Mouse (Mus musculus): ENCODE measurements around the gene Zfp982.
"Not testable (repeated sequence)": the region's sequence is repeated elsewhere in the genome, so short reads cannot be mapped to it uniquely, and the experiment has no call there.

Zfp982 gene

DNA sequence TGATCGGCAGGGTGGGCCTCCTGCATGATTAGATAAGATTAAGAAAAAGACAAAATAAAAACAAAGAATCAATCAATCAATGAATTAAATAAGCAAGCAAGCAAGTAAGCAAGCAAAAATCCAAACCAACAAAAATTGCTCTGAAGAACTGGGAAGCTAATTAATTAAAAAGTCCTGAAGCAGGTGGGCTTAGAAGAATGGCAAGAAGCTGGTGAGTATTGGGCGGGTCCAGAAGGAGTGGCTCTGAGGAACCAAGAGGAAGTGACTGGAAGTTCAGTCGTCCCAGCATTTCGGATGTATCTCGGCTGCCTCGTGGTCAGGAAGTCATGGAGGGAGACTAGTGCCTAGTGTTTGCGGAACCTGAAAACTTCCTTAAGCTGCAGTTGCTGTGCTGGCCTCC is at the start of gene Zfp982:
Gene Zfp982 (plus strand): TSS at position 301 of the 400 bp plus-strand sequence.
- DNase-seq (ENCODE audit: low spot score): not testable (repeated sequence)

DNA sequence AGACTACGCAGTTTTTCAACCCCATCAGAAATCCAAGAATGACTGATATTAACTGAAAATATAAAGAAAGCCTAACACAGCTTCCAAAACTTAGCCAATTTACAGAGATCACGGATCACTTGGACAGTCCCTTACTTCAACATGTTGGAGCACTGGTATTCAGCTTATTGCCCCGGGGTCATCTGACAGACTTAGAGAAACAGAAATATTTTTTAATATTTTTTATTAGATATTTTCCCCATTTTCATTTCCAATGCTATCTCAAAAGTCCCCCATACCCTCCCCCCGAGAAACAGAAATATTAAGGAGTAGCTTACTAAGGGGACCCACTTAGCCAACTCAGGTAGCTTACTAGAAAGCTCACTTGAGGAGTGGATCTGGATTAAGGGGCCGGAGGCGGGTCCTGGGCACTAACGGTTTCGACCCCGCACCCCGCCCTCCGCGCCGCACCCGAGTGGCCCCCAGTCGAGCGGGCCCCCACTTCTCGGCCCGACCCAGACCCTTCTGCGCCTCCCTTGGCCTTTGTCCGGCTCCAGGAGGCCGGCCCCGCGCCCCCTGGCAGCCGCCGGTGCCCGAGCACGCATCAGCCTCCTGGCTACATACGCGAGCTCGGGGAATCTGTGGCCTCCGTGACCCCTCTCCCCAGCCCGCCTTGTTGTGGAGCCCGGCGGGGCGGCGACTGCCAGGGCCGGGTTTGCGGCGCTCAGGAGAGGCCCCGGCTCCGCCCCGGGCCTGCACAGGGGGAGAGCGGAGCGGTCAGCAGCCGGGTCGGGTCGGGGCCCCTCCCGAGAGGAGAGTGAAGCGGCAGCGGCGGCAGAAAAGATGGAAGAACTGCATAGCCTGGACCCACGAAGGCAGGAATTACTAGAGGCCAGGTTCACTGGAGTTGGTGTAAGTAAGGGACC is 49.3 kb upstream of the Zfp982 start:
- DNase-seq (ENCODE audit: low spot score): peak; percentile 28

DNA sequence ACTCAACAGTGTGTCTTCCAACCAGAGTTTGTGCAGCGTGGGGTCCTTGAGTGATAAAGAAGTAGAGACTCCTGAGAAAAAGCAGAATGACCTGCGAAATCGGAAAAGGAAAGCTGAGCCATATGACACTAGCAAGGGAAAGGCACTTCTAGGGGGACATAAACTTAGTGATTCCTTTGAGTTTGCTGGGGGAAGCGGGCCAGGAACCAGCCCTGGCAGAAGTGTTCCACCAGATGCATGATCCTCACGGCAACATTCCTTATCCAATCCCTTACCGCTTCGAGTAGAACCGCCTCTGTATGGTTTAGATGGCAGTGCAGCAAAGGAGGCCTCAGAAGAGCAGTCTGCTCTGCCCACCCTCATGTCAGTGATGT is 48.7 kb upstream of the Zfp982 start:
- not testable (repeated sequence) for DNase-seq (ENCODE audit: low spot score)

DNA sequence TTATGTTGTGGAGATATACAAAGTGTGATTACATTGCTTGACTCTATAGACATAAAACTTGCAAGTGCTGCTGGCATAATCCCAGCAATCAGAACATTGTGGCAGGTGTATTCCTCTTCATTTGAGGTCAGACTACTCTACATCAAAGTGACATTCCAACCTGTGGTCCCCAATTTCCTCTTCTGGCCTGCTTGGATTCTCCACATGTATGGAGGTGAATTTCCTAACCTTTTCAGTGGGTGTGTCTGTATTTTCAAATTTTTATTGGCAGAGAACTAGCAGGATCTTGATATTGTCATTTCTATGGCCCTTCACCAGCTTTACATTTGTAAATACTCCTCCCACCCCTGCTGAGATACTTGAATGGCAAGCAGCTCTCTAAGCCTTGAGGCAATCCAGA is 46.8 kb upstream of the Zfp982 start:
- DNase-seq (ENCODE audit: low spot score): not testable (repeated sequence)

DNA sequence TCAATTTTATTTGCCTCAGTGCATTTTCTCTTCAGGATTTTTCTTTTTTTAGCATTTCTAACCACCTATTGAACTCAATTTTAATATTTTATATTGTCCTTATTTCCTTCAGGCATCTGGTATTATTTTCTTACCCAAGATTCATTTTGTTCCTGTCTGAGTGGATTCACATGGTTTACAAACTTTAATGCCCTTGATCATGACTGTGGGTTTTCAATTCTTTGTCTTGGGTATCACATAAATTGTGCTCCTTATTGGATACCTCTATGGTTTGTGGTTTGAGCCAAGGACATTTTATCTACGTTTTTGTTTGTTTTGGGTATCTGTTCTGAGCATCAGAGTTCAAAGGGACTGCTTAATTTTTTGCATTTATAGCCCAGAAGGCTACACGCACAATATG is 43.9 kb upstream of the Zfp982 start:
- no peak for DNase-seq (ENCODE audit: low spot score)

DNA sequence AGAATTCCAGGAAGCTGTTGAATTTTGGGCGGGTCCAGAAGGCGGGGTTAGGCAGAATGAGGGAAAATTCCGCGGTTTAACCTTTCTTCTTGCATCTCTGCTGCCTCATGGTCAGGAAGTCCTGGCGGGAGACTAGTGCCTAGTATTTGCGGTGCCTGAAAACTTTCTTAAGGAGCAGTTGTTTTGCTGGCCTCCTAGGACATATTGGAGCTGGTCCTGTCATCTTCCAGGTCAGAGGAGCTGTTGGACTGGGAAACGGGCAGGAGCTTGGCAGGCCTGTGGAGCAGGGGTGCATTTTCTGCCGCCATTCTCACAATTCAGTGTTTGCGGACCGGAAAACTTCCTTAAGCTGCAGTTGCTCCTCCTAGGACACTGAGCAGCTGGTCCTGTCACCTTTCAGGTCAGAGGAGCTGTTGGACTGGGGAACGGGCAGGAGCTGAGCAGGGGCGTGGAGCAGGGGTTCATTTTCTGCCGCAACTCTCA is 43.1 kb upstream of the Zfp982 start:
- no peak for DNase-seq (ENCODE audit: low spot score)

DNA sequence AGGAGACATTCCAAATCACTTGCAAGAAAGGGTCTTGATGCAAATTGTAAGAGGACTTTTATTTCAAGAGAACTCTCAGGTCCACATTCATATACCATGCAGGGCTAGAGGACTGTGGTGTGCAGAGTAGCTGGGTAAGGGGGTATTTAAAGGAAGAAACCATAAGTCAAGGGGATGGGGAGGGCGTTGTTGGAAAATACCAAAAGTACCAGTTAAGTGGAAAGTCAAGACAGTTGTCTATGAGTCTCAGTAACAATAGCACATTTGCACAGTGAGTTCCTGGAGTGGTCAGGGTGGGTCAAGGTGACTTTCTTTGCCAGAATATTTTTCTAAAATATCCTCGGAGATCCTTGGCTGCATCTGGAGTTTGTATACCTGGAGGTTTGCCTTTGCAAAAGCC is 42.2 kb upstream of the Zfp982 start:
- not testable (repeated sequence) for DNase-seq (ENCODE audit: low spot score)

DNA sequence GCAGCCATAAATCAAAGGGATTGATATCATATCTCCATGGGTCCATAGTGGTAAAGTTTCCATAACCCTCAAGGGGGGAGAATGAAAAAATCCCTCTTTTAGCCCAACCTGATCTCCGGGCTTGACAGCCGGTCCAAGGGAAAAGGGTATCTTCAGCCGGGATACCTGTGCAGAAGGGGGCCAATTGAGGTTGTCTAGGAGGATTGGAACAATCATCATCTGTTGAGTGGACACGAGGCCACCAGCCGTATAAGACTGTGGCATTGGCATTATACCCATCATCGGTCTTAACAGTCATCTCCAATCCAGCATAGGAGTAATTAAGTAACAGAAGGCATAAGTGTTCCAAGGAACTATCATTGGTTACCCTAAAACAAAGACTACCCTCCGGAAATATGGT is 25.0 kb upstream of the Zfp982 start:
- not testable (repeated sequence) for DNase-seq (ENCODE audit: low spot score)

DNA sequence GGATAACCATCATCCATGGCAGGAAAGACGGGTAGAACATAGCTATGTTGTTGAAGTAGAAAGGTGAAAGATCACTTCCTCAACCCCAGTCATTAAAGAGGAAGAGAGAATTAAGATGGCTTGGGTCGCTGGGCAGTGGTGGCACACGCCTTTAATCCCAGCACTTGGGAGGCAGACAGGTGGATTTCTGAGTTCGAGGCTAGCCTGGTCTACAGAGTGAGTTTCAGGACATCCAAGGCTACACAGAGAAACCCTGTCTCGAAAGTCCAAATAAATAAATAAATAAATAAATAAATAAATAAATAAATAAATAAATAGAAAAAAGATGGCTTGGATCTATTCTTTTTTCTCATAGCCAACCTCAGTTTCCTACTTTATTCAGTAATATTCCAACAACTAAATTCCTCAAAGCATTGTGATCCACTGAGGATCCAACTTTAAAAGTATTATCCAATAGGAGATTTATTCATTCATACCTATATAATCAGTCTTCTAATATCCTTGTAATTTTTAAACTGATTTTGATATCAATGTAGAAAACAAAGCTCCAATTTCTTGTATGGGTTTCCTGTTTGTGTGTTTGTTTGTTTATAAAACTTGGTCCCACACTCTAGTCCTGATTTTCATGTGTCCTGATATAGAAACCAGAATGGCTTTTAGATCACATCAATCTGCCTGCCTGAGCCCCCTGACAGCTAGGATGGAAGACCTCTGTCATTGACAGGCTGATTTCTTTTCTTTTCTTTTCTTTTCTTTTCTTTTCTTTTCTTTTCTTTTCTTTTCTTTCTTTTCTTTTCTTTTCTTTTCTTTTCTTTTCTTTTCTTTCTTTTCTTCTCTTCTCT is 6.8 kb downstream of the Zfp982 start:
- not testable (repeated sequence) for DNase-seq (ENCODE audit: low spot score)

DNA sequence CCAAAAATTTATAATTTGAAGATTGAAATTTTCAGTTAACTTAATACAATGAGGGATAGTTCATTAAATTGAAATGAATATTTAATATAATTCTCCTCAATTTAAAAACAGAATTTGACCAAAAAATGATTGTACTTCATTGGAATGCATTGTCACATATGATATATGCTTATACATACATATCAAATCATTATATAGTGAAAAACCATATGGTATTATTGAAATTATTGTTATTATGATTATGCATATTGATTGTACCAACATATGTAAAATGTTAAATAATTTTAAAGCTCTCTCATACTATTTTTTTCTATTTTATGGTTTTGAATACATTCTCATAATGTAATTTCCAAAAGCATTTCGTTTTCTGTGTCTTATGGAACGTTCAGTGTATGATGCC is 17.0 kb downstream of the Zfp982 start:
- DNase-seq (ENCODE audit: low spot score): no peak

DNA sequence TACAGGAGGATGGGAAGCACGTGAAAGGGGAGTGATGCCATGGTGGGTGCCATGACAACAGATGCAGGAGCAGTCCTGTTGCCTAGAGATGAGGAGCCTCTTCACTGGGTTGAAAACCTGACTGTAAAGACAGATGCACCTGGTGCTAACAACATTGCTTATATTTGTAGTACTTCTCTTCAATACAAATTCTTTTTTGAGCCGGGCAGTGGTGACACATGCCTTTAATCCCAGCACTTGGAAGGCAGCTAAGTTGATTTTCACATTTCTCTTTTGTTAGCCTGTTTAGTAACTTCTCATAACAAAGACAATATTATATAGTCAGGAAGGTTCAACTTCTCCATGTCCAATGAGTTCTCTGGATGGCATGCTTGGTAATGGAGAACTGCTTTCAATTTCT is 26.8 kb downstream of the Zfp982 start:
- no peak for DNase-seq (ENCODE audit: low spot score)

DNA sequence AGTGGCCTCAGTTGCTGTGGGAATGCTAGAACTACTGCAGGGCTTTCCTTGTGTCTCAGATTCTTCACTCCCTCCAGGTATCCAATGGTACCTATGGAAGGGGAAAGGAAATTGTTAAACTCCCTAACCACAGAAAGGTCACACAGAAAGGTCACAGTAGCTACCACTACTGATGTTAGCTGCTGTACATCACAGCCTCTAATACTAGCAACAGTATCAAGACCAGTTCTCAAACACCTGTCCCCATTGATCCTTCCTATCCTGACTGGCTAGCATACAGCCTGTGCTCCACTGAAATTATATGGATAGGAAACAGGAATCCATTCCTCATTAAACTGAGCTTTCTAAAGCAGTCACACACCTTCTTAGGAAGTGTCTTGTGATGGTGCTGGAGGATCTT is 27.9 kb downstream of the Zfp982 start:
- DNase-seq (ENCODE audit: low spot score): no peak

DNA sequence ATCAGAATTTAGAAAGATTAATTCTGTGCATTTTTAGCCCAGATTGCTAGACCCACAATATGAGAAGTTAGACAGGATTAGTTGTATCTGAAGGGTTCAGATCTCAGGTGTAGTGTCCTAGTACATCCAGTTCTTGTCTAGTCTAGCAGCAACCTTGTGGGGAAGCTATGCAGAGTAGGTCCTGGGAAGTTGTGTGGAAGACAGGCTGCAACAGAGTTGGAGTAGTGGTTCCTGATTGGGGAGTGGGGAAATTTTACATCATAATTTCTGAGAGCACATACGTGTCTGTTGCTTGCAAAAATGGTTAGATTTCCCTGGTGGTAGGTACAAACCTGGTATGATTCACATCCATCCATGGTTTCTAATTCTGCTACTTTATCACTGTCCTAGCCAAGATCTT is 32.9 kb downstream of the Zfp982 start:
- no peak for DNase-seq (ENCODE audit: low spot score)

DNA sequence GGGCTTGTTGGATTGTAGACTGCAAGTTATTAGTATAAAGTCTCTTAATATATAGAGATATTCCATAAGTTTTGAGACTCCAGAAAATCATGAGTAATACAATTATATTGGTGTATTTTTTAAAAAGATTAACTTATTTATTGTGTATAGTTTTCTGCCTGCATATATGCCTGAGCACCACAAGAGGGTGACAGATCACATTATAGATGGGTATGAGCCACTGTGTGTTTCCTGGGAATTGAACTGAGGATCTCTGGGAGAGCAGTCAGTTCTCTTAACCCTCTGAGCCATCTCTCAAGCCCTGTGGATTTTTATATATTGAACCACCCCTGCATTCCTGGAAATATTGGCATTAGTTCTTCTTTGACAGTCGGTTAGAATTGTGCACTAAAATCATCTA is 38.1 kb downstream of the Zfp982 start:
- no peak for DNase-seq (ENCODE audit: low spot score)

DNA sequence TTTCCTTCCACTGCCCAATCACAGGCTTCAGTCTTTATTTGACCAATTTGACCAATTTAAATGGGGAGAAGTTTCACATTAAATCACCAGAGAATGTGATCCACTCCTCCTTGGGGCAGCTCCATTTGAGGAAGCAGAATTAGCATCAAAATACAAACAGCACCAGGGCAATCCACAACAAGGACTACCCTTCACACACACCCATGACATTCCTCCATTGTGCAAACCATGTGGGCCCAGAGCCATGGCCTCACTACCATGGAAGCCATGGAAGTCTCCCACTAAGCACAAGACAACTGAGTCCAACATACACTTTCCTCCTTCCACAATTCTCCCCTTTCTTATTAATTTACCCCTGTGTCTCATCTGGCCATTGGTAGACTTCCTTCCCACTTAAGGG is 43.7 kb downstream of the Zfp982 start:
- DNase-seq (ENCODE audit: low spot score): not testable (repeated sequence)

DNA sequence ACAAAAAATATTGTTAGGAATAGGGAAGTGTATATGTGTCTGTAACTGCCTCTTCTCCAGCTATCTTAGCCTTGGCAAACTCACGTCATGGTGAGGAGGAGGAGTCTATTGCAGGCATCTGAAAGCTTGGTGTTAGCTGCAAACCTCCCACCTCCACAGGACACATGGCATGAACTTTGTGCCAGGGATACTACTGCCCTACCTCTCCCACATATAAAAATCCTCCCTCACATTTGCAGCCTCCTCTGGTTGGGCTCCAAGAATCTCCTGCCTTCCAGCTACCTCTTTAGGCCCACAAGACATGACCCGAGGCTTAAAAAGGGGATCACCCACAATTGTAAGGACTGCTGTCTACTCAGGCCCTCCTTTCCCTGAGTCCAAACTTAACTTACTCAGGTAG is 45.5 kb downstream of the Zfp982 start:
- no peak for DNase-seq (ENCODE audit: low spot score)

DNA sequence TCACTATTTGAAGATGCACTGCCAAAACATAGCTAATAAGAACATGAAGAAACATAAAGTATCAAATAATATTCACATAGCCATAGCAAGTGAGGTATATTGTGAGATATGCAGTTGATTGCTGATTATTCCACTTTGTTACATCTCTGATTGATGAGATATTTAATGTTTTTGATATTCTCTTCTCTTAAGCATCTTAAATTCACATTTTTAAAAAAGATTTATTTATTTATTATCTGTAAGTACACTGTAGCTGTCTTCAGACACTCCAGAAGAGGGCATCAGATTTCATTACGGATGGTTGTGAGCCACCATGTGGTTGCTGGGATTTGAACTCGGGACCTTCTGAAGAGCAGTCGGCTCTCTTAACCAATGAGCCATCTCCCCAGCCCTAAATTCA is 47.7 kb downstream of the Zfp982 start, which contains the start of gene Gm16503:
Gene Gm16503 (plus strand): TSS at position 301 of the 400 bp plus-strand sequence.
- DNase-seq (ENCODE audit: low spot score): not testable (repeated sequence)

DNA sequence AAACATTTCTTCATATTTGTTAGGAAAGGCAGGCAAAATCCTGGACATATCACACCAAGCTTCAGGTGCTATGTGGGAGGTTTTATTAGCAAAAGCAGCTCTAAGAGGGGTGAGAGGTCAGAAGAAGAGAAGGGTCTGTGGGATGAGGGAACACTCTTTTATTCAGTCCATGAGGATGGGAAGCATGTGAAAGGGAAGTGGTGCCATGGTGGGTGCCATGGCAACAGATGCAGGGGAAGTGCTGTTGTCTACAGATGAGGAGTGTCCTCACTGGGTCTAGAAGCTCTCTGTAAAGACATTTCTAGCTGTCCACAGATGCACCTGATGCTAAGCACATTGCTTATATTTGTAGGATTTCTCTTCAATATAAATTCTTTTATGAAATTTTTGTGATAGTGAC is 48.9 kb downstream of the Zfp982 start:
- no peak for DNase-seq (ENCODE audit: low spot score)

DNA sequence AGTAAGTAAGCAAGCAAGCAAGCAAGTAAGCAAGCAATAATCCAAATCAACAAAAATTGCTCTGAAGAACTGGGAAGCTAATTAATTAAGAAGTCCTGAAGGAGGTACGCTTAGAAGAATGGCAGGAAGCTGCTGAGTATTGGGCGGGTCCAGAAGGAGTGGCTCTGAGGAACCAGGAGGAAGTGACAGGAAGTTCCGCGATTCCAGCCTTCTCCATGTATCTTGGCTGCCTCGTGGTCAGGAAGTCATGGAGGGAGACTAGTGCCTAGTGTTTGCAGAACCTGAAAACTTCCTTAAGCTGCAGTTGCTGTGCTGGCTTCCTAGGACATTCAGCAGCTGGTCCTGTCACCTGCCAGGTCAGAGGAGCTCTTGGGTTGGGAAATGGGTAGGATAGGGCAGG is 60.9 kb downstream of the Zfp982 start, which contains the start of gene Zfp985:
Gene Zfp985 (plus strand): TSS at position 207 of the 400 bp plus-strand sequence.
- DNase-seq (ENCODE audit: low spot score): not testable (repeated sequence)

DNA sequence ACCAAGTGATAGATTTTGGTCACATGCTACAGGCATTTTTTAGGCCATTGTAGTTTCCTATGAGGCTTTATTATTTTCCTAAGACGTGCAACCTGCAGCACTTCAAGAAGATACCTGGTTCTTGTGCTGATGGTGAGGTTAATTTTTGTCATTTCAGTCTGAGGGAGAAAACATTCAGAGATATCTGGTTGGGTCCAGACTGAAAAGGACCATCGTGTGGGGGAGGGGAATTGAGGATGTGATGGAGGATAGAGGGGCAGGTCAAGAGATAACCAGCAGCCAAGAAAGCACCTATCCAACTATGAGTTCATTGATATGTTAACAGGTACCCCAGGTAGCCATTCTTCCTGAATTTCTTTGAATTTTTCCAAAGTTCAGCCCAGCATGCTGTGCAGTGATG is 62.1 kb downstream of the Zfp982 start:
- DNase-seq (ENCODE audit: low spot score): not testable (repeated sequence)

DNA sequence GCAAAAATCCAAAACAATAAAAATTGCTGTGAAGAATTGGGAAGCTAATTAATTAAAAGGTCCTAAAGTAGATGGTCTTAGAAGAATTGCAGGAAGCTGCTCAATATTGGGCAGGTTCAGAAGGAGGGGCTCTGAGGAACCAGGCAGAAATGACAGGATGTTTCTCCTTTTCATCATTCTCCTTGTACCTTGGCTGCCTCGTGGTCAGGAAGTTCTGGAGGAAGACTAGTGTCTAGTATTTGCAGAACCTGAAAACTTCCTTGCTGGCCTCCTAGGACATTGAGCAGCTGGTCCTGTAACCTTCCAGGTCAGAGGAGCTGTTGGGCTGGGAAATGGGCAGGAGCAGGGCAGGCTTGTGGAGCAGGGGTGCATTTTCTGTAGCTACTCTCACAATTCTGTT is 64.7 kb downstream of the Zfp982 start:
- DNase-seq (ENCODE audit: low spot score): not testable (repeated sequence)

DNA sequence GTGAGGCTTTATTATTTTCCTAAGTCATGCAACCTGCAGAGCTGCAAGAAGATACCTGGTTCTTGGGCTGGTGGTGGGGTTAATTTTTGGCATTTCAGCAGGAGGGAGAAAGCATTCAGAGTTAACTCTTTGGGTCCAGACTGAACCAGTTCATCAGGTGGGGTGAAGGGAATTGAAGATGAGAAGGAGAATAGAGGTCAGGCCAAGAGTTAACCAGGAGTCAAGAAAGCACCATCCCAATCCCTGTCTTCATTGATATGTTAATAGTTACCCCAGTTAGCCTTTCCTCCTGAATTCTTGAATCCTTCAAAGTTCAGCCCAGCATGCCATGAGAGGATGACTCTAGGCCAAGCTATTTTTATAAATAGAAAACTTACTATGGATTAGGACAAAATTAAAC is 65.8 kb downstream of the Zfp982 start:
- not testable (repeated sequence) for DNase-seq (ENCODE audit: low spot score)

DNA sequence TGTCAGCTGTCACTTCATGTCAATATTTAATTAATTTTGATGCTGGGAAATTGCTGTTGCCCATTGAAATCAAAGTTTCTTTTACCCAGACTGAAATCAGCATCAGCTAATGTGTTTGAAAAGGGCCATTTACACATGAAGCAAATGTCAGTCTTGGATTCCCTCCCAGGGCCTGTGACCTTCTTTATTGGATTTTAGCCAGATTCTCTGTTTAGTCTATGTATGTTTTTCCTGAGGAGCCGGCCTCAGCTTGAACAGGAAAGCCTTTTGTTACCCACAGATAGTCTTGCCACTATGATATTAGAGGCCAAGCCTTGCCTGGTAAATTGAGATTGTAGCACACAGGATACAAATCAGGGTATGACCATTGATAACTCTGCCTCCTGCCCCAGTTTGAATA is 66.9 kb downstream of the Zfp982 start:
- DNase-seq (ENCODE audit: low spot score): not testable (repeated sequence)

All from urinary bladder, postnatal 14 days (tissue).